Mouse (Mus musculus): ENCODE results near the gene Gfpt2.

DNA sequence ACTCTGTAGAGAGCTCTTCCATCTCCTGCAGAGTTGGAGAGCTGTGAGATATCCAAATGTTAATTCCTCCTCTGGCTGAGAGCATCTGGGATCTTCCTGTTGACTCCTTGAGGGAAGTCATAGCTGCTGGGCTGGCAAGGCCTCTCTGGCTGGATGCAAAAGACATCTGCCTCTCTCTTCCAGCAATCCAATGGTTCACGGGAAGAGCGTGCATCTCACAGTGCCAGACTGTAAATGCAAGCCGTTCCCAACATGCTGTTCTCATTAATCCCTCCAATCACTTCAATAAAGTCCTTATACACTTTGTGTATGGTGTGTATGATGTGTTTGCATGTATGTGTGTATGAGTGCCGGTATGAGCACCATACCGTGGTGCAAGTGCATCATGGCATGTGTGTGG lies 32.8 kb upstream of the Gfpt2 start:
- no peak for TF ChIP-seq CTCF (IDR thresholded peaks at IDR 0.05; ENCODE audit: borderline replicate concordance, control insufficient read depth, extremely low read depth, insufficient read depth, low read length, poor library complexity)
- TF ChIP-seq POLR2A (IDR thresholded peaks at IDR 0.05; ENCODE audit: control insufficient read depth, extremely low read depth, insufficient read depth, low read length, poor library complexity) = no peak
